Mouse (Mus musculus) liver, embryonic 14.5 days (tissue): Measurements from ENCODE around the gene Tmem9b.

Source experiments
- CTCF ChIP-seq: IDR thresholded peaks from 2 replicates; pipeline ENCODE4 v1.5.1; 2016; ENCODE audit warnings: antibody characterized with exemption, low read depth, control low read depth
- EP300 ChIP-seq: IDR thresholded peaks from 2 replicates; pipeline ENCODE4 v1.6.1; 2016; ENCODE audit warnings: antibody characterized with exemption, low read depth

DNA sequence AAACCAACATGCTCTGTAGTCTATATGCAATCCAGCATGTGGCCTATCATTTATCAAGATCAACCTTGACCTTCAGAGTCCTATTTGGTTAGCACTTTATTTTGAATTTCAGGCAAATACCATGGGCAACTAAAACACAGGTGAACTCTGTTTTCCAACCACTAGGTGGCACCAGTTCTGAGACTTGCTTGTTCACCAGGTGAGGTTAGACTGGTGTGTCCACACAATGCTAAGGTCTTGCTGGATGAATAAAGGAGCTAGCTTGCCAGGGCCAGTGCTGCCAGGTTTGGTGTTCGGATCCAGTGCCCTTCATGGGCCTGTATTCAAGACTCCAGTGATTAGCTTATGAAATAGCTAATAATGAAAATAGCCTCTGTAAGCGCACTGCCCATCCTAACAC, 40.1 kb upstream of the Tmem9b start:
- TF ChIP-seq CTCF (peak; percentile 84), EP300 (no peak)
